Mouse (Mus musculus) E14TG2a.4 (cell line): ENCODE measurements around the gene Gas2l3.
A peak's percentile ranks its signal among the peaks of the same experiment; 100 is the strongest.

ENCODE experiments used
- H3K27me3 ChIP-seq: 2 replicates; pipeline ENCODE4 v1.6.1; 2014; ENCODE audit warnings: low read length, control low read depth; ENCODE audit not compliant: insufficient read depth
- H3K36me3 ChIP-seq: 2 replicates; pipeline ENCODE4 v1.6.1; 2014; ENCODE audit warnings: low read length, control low read depth; ENCODE audit not compliant: insufficient read depth
- H3K4me1 ChIP-seq: replicated peaks from 2 replicates; pipeline ENCODE4 v1.6.1; 2014; ENCODE audit warnings: low read depth, low read length, control low read depth
- H3K4me3 ChIP-seq: replicated peaks from 2 replicates; pipeline ENCODE4 v1.5.1; 2014; ENCODE audit warnings: mild to moderate bottlenecking, low read length
- H3K9me3 ChIP-seq: 2 replicates; pipeline ENCODE4 v1.6.1; 2014; ENCODE audit warnings: low read length, control low read depth
- CTCF ChIP-seq: conservative IDR thresholded peaks from 2 replicates; pipeline ENCODE4 v1.5.1; 2014; ENCODE audit warnings: low read length
- NANOG ChIP-seq: IDR thresholded peaks from 2 replicates; pipeline ENCODE4 v1.6.1; 2014; ENCODE audit warnings: borderline replicate concordance, low read length, mixed read lengths
- POU5F1 ChIP-seq: IDR thresholded peaks from 2 replicates; pipeline ENCODE4 v1.6.1; 2014; ENCODE audit warnings: low read length, borderline replicate concordance

Gene Gas2l3

DNA sequence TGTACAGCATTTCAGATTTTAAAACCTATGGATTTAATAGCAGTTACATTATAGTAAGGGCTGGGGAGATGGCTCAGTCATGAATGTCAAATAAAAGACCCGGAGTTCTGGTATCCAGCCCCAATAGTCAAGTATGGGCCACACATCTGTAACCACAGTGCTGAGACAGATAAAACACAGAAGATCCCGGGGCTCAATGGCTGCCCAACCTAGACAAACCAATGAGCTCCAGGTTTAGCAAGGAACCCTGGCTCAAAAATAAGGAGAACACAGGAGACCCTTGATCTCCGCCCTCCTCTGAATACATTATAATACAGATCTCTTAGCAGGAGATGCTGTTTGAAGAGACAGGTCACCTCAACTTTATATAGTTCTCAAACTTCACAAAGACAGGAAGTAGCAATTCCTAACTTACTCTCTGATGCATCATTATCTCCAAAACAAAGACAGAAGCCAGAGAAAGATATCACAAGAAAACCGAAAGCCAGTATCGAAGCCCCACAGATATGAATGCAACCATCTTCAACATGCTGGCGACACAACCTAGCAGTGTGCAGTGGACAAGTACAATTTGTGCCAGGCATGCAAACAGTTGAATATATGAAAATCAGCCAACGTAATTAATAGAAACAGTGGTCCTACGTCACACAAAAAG is 21.1 kb downstream of the Gas2l3 start:
- H3K27me3 ChIP-seq, result no peaks in the 10 kb centered on the region
- 0 out of 2 replicates have a peak, but pooled peaks cover 4% of the 10 kb centered on the region for H3K4me1 ChIP-seq
- H3K36me3 ChIP-seq, result peaks cover 68% of the 10 kb centered on the region
- TF ChIP-seq NANOG, result no peak
- TF ChIP-seq POU5F1, result no peak
- TF ChIP-seq CTCF, result no peak
- no peak overlapping the region for H3K4me3 ChIP-seq
- H3K9me3 ChIP-seq, result no peaks in the 10 kb centered on the region

DNA sequence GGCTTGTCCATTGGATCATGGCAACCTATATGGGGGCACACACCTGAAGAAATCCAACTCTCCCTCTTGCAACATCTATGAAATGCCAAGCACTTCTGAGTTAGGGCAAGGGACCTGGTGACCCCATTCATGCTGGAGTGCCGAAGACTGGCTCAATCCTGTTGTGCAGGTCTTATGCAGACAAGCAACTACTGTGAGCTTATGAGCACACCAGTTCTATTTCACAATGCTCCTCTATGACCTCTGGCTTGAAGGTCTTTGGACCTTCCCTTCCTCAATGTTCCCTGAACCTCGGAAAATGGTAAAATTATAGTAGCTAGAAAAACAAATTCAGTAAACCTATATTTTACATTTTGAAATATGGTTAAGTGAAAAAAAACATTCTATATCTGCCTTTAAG is 25.8 kb downstream of the Gas2l3 start:
- no peaks in the 10 kb centered on the region for H3K27me3 ChIP-seq
- H3K9me3 ChIP-seq, result no peaks in the 10 kb centered on the region
- peaks cover 81% of the 10 kb centered on the region for H3K36me3 ChIP-seq

DNA sequence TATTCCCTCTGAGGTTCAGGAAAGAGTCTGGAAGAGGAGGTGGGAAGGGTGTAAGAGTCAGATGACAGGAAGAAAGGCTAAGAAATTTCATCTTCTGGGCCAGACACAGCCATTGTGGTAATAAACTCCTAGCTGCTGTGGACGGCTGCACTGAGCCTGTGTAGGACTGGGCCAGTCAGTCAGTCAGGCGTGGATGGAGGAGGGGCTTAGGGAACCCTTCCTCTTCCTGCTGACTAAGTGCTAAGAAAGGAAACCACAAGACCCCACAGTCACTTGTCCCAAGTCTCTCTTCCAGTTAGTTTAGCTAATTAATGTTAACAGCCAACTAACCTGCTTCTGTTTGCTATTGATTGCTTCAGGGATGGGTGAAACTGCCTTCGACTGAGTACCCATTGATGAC is 28.3 kb downstream of the Gas2l3 start:
- no peaks in the 10 kb centered on the region for H3K27me3 ChIP-seq
- H3K4me3 ChIP-seq, result no peak overlapping the region
- peaks cover 6% of the 10 kb centered on the region; the same call in 1 of the 2 replicates for H3K4me1 ChIP-seq
- no peaks in the 10 kb centered on the region for H3K9me3 ChIP-seq
- TF ChIP-seq NANOG (no peak), CTCF (no peak), POU5F1 (no peak)
- peaks cover 77% of the 10 kb centered on the region for H3K36me3 ChIP-seq

More for the DNA sequence above, 25.8 kb downstream of the Gas2l3 start:
- Histone ChIP-seq H3K4me1 (peaks cover 6% of the 10 kb centered on the region; the same call in 1 of the 2 replicates), H3K4me3 (no peak overlapping the region)
- no peak for TF ChIP-seq NANOG
- no peak for TF ChIP-seq CTCF
- TF ChIP-seq POU5F1, result no peak

GRCm38 (mm10) chr10:89407551-89407950 is 36.2 kb downstream of the Gas2l3 start:
- H3K27me3 ChIP-seq, result no peaks in the 10 kb centered on the region
- TF ChIP-seq CTCF (no peak), NANOG (no peak), POU5F1 (no peak)
- peaks cover 17% of the 10 kb centered on the region for H3K36me3 ChIP-seq
- no peaks in the 10 kb centered on the region for H3K9me3 ChIP-seq
- no peak overlapping the region for H3K4me3 ChIP-seq
- H3K4me1 ChIP-seq, result no peaks in the 10 kb centered on the region

DNA sequence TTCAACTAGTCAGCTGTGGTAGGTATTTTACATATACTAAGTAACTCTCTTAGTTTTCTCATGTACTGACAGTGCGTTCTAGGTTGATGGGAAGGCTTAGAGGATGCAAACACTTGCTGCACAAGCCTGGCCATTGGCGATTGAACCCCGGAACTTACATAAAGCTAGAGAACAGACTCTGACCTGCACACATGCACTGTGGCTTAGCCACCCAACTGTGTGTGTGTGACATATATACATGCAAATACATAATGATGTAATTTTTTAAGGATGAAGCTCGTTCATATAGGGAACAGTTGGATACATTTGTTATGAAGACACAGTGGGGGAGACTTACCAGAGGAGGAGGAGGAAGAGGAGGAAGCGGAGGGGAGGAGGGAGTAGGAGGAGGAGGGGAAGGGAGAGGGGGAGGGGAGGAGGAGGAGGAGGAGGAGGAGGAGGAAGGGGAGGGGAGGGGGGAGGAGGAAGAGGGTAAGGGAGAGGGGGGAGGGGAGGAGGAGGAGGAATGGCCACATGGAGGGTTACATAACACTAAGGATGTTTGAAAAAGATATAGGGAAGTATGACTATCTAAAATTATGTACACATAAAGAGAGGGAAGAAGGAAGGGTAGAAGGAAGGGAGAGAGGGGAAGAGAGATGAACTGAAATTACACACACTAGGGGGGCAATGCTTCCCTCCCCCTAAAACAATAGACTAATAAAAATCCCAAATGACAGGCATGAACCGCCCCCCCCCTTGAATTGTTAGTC is 36.9 kb downstream of the Gas2l3 start:
- 0 out of 2 replicates have a peak, but pooled peaks cover under 1% of the 10 kb centered on the region for H3K4me1 ChIP-seq
- H3K27me3 ChIP-seq, result no peaks in the 10 kb centered on the region
- H3K9me3 ChIP-seq, result no peaks in the 10 kb centered on the region
- no peak for TF ChIP-seq NANOG
- TF ChIP-seq POU5F1, result no peak
- no peak for TF ChIP-seq CTCF
- peaks cover 13% of the 10 kb centered on the region for H3K36me3 ChIP-seq
- no peak overlapping the region for H3K4me3 ChIP-seq

GRCm38 (mm10) chr10:89404936-89405335 is 38.8 kb downstream of the Gas2l3 start:
- H3K9me3 ChIP-seq, result peaks cover 11% of the 10 kb centered on the region

DNA sequence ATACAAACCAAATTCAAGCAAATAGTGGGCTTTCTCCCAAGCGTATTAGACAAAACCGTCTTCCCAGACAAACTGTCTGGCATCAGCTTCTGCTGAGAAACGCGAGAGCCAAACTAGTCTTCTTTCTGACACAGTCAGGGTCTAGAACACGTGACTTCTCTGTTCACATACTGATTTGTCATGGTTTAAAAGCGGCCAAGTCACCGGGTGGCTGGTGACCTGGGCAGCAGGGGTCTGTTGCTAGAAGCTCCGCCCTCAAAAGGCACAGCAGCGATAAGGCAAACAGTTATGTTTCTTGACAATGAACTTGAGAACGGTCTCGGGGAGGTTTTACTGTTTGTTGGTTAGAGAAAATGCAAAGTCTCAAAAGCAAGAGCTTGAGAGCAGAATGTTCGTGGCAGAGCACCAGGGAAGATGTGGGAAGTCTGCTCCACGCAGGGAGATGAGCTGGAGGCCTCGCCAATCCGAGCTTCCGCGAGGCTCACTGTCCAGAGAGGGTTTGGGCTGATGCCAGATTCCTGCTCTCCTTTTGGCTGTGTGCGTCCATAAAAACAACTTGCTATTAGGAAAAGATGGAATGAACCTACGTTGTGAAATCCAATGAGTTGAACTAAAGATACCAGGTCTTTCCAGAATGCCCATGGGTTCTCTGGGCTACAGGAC is 43.0 kb downstream of the Gas2l3 start:
- no peak overlapping the region for H3K4me3 ChIP-seq
- no peaks in the 10 kb centered on the region for H3K36me3 ChIP-seq
- no peak for TF ChIP-seq CTCF
- H3K9me3 ChIP-seq, result peaks cover 11% of the 10 kb centered on the region
- no peaks in the 10 kb centered on the region for H3K27me3 ChIP-seq
- H3K4me1 ChIP-seq, result peaks cover 5% of the 10 kb centered on the region; the same call in 1 of the 2 replicates

More at GRCm38 (mm10) chr10:89404936-89405335, 38.8 kb downstream of the Gas2l3 start:
- Histone ChIP-seq H3K36me3 (no peaks in the 10 kb centered on the region), H3K4me3 (no peak overlapping the region), H3K27me3 (no peaks in the 10 kb centered on the region), H3K4me1 (0 out of 2 replicates have a peak, but pooled peaks cover 2% of the 10 kb centered on the region)
- no peak for TF ChIP-seq CTCF
- no peak for TF ChIP-seq NANOG
- no peak for TF ChIP-seq POU5F1

- H3K4me1 ChIP-seq, result peaks cover 24% of the 10 kb centered on the region
- no peak overlapping the region for H3K4me3 ChIP-seq
- peak; percentile 31 for TF ChIP-seq CTCF
- TF ChIP-seq POU5F1, result no peak
- TF ChIP-seq NANOG, result no peak
- no peaks in the 10 kb centered on the region for H3K27me3 ChIP-seq
- H3K36me3 ChIP-seq, result no peaks in the 10 kb centered on the region
- H3K9me3 ChIP-seq, result peaks cover 8% of the 10 kb centered on the region
These were observed 47.9 kb downstream of the Gas2l3 start for GRCm38 (mm10) chr10:89395823-89396222.
